Mouse (Mus musculus): ENCODE measurements around the gene Chst2. TPM values are rescaled to one million over a fixed set of nuclear protein-coding genes. Genes with fewer than 3 reads are reported as not detected.

Gene Chst2
- polyA plus RNA-seq, 1 experiment: 3.3 TPM

DNA sequence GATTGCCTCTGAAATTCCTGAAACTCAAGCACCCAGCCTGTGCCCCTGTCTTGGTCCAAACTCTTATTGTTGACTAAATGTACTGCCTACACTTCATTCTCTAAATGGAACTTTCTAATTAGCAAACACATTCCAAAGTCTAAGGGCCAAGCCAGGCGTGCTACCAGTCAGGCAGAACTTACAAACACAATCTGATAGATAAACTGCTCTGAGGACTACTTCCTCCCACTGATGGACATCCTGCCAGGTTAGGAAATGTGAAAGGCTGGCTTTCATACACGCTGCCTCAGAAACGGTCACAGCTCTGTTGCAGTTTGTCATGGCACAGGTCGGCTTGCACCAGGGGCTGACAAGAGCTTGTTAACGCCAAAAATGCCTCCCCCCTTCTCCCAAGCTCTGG, 4.8 kb downstream of the Chst2 start:
- Histone ChIP-seq H3K36me3 (ENCODE audit: control insufficient read depth, insufficient read depth, low read length) (no peaks in the 10 kb centered on the region), H3K4me3 (ENCODE audit: insufficient read depth, low read depth, low read length) (no peak overlapping the region), H3K27me3 (replicated peaks; ENCODE audit: control insufficient read depth, insufficient read depth, low read length) (peaks cover 3% of the 10 kb centered on the region; the same call in 1 of the 2 replicates), H3K27ac (ENCODE audit: insufficient read depth, low read depth, low read length) (no peak overlapping the region), H3K4me1 (ENCODE audit: control insufficient read depth, insufficient read depth, low read length) (no peaks in the 10 kb centered on the region)
- WGBS: 16% methylated on average over 5 of the region's 5 CpGs
- peak; percentile 49 for DNase-seq
- no peak for TF ChIP-seq CTCF (conservative IDR thresholded peaks at IDR 0.05; ENCODE audit: insufficient read depth, insufficient read length, low read depth, low read length)

GRCm38 (mm10) chr9:95392011-95392410, 14.5 kb downstream of the Chst2 start:
- no peak overlapping the region for H3K27ac ChIP-seq (ENCODE audit: insufficient read depth, low read depth, low read length)
- TF ChIP-seq CTCF (conservative IDR thresholded peaks at IDR 0.05; ENCODE audit: insufficient read depth, insufficient read length, low read depth, low read length) (no peak), POLR2A (IDR thresholded peaks at IDR 0.05; ENCODE audit: low read depth, low read length) (no peak)
- no peaks in the 10 kb centered on the region for H3K36me3 ChIP-seq (ENCODE audit: control insufficient read depth, insufficient read depth, low read length)
- H3K4me1 ChIP-seq (ENCODE audit: control insufficient read depth, insufficient read depth, low read length): no peaks in the 10 kb centered on the region
- no peak for DNase-seq
- no peaks in the 10 kb centered on the region for H3K27me3 ChIP-seq (replicated peaks; ENCODE audit: control insufficient read depth, insufficient read depth, low read length)
- WGBS: 68% methylated on average over 1 of the region's 1 CpGs
- H3K4me3 ChIP-seq (ENCODE audit: insufficient read depth, low read depth, low read length): no peak overlapping the region

- DNase-seq: no peak
- no peaks in the 10 kb centered on the region for H3K4me1 ChIP-seq (ENCODE audit: control insufficient read depth, insufficient read depth, low read length)
- H3K4me3 ChIP-seq (ENCODE audit: insufficient read depth, low read depth, low read length): no peak overlapping the region
- H3K27me3 ChIP-seq (replicated peaks; ENCODE audit: control insufficient read depth, insufficient read depth, low read length): no peaks in the 10 kb centered on the region
- TF ChIP-seq CTCF (conservative IDR thresholded peaks at IDR 0.05; ENCODE audit: insufficient read depth, insufficient read length, low read depth, low read length): no peak
- no peak for TF ChIP-seq POLR2A (IDR thresholded peaks at IDR 0.05; ENCODE audit: low read depth, low read length)
- 75% methylated on average over 3 of the region's 3 CpGs for WGBS
- no peaks in the 10 kb centered on the region for H3K36me3 ChIP-seq (ENCODE audit: control insufficient read depth, insufficient read depth, low read length)
- no peak overlapping the region for H3K27ac ChIP-seq (ENCODE audit: insufficient read depth, low read depth, low read length)
Observed at GRCm38 (mm10) chr9:95389956-95390355, 16.6 kb downstream of the Chst2 start.

DNA sequence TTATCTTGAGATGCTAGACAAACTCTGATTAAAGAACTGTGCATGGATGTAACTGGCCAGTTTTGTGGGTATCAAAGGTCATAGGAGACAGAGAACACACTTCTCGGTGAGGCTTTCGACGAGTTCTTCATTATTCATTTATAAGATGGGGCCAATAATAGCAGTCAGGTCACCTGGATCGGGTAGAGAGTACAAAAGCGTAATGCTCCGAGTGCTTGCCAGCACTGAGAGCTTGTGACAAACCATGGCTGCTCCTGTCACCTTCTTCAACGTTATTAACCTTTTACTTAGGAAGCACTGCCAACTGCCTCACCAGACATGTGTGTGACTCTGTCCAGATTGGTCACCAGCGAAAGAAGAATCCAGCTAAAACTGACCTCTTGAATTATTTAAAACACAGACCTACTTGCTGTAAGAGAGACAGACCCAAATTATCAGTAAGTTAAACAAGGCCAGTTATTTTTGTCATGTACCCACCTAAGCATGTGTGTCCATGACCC, 18.6 kb downstream of the Chst2 start:
- H3K27ac ChIP-seq (ENCODE audit: insufficient read depth, low read depth, low read length): no peak overlapping the region
- no peak overlapping the region for H3K4me3 ChIP-seq (ENCODE audit: insufficient read depth, low read depth, low read length)
- no peaks in the 10 kb centered on the region for H3K36me3 ChIP-seq (ENCODE audit: control insufficient read depth, insufficient read depth, low read length)
- no peaks in the 10 kb centered on the region for H3K4me1 ChIP-seq (ENCODE audit: control insufficient read depth, insufficient read depth, low read length)
- no peaks in the 10 kb centered on the region for H3K27me3 ChIP-seq (replicated peaks; ENCODE audit: control insufficient read depth, insufficient read depth, low read length)
- DNase-seq: peak; percentile 70
- WGBS: 37% methylated on average over 8 of the region's 8 CpGs
- no peak for TF ChIP-seq CTCF (conservative IDR thresholded peaks at IDR 0.05; ENCODE audit: insufficient read depth, insufficient read length, low read depth, low read length)

DNA sequence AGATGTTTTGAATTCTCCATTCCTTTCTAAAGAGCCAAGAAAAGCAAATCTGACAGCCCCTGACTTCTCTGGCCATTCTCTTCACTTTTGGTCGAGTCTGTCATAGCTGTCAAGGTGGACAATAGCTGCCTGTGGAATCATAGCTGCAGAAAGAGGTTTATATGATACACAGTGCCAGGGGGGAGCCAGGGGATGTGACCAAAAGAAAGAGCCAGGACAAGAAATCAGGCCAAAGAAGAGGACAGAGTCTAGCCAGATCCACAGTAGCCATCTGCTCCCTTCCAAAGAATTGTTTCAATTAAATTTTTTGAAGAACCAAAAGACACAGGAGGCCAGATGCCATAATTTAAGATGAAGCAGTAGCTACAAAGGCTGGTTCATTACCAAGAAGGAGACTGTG, 30.6 kb downstream of the Chst2 start:
- Histone ChIP-seq H3K4me3 (ENCODE audit: insufficient read depth, low read depth, low read length) (no peak overlapping the region), H3K36me3 (ENCODE audit: control insufficient read depth, insufficient read depth, low read length) (no peaks in the 10 kb centered on the region), H3K4me1 (ENCODE audit: control insufficient read depth, insufficient read depth, low read length) (no peaks in the 10 kb centered on the region), H3K27me3 (replicated peaks; ENCODE audit: control insufficient read depth, insufficient read depth, low read length) (no peaks in the 10 kb centered on the region), H3K27ac (ENCODE audit: insufficient read depth, low read depth, low read length) (no peak overlapping the region)
- no peak for TF ChIP-seq CTCF (conservative IDR thresholded peaks at IDR 0.05; ENCODE audit: insufficient read depth, insufficient read length, low read depth, low read length)
- 58% methylated on average over 1 of the region's 1 CpGs for WGBS
- DNase-seq: no peak

DNA sequence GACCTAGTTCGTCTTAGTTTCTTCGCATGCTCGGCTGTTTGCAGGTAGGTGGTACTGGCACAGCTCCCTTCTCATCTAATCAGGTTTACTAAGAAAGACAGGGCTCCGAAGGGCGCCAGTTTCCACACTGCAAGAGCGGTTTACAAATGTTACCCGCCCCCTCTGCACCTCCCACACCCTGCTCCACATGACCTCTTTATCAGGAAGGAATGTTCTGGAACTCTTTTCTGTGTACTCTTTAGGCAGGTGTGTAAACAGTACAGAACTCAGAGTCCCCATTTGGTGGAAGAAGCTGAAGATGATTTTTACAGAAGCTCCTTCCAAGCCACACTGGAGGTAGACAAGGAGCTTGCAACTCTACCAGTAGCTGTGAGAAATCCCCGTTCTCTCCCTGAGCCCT, 31.2 kb downstream of the Chst2 start:
- no peak overlapping the region for H3K27ac ChIP-seq (ENCODE audit: insufficient read depth, low read depth, low read length)
- no peak for DNase-seq
- no peaks in the 10 kb centered on the region for H3K36me3 ChIP-seq (ENCODE audit: control insufficient read depth, insufficient read depth, low read length)
- TF ChIP-seq POLR2A (IDR thresholded peaks at IDR 0.05; ENCODE audit: low read depth, low read length) (no peak), CTCF (conservative IDR thresholded peaks at IDR 0.05; ENCODE audit: insufficient read depth, insufficient read length, low read depth, low read length) (no peak)
- H3K4me3 ChIP-seq (ENCODE audit: insufficient read depth, low read depth, low read length): no peak overlapping the region
- H3K4me1 ChIP-seq (ENCODE audit: control insufficient read depth, insufficient read depth, low read length): no peaks in the 10 kb centered on the region
- no peaks in the 10 kb centered on the region for H3K27me3 ChIP-seq (replicated peaks; ENCODE audit: control insufficient read depth, insufficient read depth, low read length)
- WGBS: 82% methylated on average over 8 of the region's 8 CpGs

DNA sequence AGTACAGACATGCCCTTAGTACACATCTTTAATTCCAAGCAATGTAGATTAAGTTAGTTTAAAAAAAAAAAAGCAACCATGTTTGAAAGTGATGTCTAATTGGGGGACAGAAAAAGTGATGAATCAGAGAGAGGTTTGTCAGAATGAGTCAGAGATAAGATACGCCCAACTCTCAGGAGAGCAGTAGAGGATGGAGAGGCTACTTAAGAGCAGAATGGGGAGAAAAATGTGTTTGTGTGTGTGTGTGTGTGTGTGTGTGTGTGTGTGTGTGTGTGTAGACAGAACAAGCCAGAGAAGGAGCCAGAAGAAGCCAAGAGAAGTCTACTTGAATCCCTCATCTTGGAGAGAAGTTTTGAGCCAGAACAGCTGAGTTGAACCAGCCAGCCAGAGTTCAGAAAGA, 32.8 kb downstream of the Chst2 start:
- Histone ChIP-seq H3K27me3 (replicated peaks; ENCODE audit: control insufficient read depth, insufficient read depth, low read length) (no peaks in the 10 kb centered on the region), H3K36me3 (ENCODE audit: control insufficient read depth, insufficient read depth, low read length) (no peaks in the 10 kb centered on the region), H3K4me3 (ENCODE audit: insufficient read depth, low read depth, low read length) (no peak overlapping the region), H3K27ac (ENCODE audit: insufficient read depth, low read depth, low read length) (no peak overlapping the region), H3K4me1 (ENCODE audit: control insufficient read depth, insufficient read depth, low read length) (no peaks in the 10 kb centered on the region)
- TF ChIP-seq CTCF (conservative IDR thresholded peaks at IDR 0.05; ENCODE audit: insufficient read depth, insufficient read length, low read depth, low read length) (no peak), POLR2A (IDR thresholded peaks at IDR 0.05; ENCODE audit: low read depth, low read length) (no peak)
- 97% methylated on average over 1 of the region's 1 CpGs for WGBS
- no peak for DNase-seq

DNA sequence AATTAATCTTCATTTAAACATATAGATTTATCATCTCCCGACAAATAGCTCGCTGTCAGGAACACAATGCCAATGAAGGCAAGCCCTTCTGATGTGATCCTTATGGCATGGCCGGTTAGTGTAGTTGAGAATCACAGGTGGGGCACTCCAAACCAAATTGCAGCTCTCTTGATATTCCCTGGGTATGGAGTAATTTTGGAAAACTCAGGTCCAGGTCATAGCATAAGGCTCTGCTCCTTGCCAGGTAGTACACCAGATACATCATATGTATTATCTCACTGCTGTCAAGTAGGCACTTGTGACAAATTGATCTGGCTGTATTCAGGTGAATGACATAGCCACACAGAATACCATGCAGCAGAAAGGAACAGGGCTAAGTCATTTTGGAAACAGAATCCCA, 40.6 kb downstream of the Chst2 start:
- H3K4me3 ChIP-seq (ENCODE audit: insufficient read depth, low read depth, low read length): no peak overlapping the region
- H3K4me1 ChIP-seq (ENCODE audit: control insufficient read depth, insufficient read depth, low read length): no peaks in the 10 kb centered on the region
- H3K36me3 ChIP-seq (ENCODE audit: control insufficient read depth, insufficient read depth, low read length): no peaks in the 10 kb centered on the region
- TF ChIP-seq CTCF (conservative IDR thresholded peaks at IDR 0.05; ENCODE audit: insufficient read depth, insufficient read length, low read depth, low read length) (no peak), POLR2A (IDR thresholded peaks at IDR 0.05; ENCODE audit: low read depth, low read length) (no peak)
- 92% methylated on average over 3 of the region's 3 CpGs for WGBS
- DNase-seq: no peak
- H3K27me3 ChIP-seq (replicated peaks; ENCODE audit: control insufficient read depth, insufficient read depth, low read length): no peaks in the 10 kb centered on the region
- no peak overlapping the region for H3K27ac ChIP-seq (ENCODE audit: insufficient read depth, low read depth, low read length)

Data from kidney, adult 2 months (tissue).